Mouse (Mus musculus) G1E (cell line): Measurements from ENCODE around the gene Myo1b. TPM values are rescaled to one million over a fixed set of nuclear protein-coding genes. Genes with fewer than 3 reads are reported as not detected.

ENCODE experiments used
- ATAC-seq: 2 replicates; pipeline ENCODE4 v1.8.0; 2016; ENCODE audit warnings: mild to moderate bottlenecking; ENCODE audit not compliant: insufficient number of reproducible peaks, poor library complexity, low FRiP score, severe bottlenecking; ENCODE audit errors: extremely low read depth
- DNase-seq: peaks from one replicate; pipeline ENCODE4 v3.0.0; 2012; ENCODE audit warnings: low spot score
- H3K27me3 ChIP-seq: 2 replicates; pipeline ENCODE4 v1.6.1; 2012; ENCODE audit warnings: mild to moderate bottlenecking, low read length, inconsistent platforms; ENCODE audit not compliant: insufficient read depth
- H3K36me3 ChIP-seq: replicated peaks from 2 replicates; pipeline ENCODE3; 2012; ENCODE audit warnings: mild to moderate bottlenecking, inconsistent platforms
- H3K4me1 ChIP-seq: 2 replicates; pipeline ENCODE4 v1.6.1; 2012; ENCODE audit warnings: low read depth, low read length, inconsistent platforms, mixed read lengths; ENCODE audit not compliant: insufficient read depth
- H3K4me3 ChIP-seq: 2 replicates; pipeline ENCODE4 v1.5.1; 2012; ENCODE audit warnings: low read depth, mild to moderate bottlenecking, inconsistent platforms, low read length, moderate library complexity, mixed read lengths
- H3K9me3 ChIP-seq: replicated peaks from 2 replicates; pipeline ENCODE4 v1.6.1; 2012; ENCODE audit warnings: inconsistent platforms
- CTCF ChIP-seq: IDR thresholded peaks from 2 replicates; pipeline ENCODE4 v1.5.1; 2012; ENCODE audit warnings: low read depth, low read length, inconsistent platforms, mixed read lengths
- GATA1 ChIP-seq: IDR thresholded peaks from 2 replicates; pipeline ENCODE4 v1.6.1; 2012; ENCODE audit warnings: borderline replicate concordance, low read length, inconsistent platforms, mixed read lengths
- GATA2 ChIP-seq: IDR thresholded peaks from 2 replicates; pipeline ENCODE4 v1.6.1; 2012; ENCODE audit warnings: low read depth, low read length, inconsistent platforms, borderline replicate concordance
- POLR2AphosphoS5 ChIP-seq: IDR thresholded peaks from 2 replicates; pipeline ENCODE4 v1.6.1; 2012; ENCODE audit warnings: low read depth, low read length, inconsistent platforms; ENCODE audit not compliant: insufficient replicate concordance
- TAL1 ChIP-seq: conservative IDR thresholded peaks from 2 replicates; pipeline ENCODE4 v1.6.1; 2012; ENCODE audit warnings: low read depth, low read length, inconsistent platforms, mixed read lengths
- polyA plus RNA-seq: library from polyadenylated mRNA; stranded (reverse); fragments of >175 nt; gene quantifications from 2 replicates; pipeline ENCODE4 v1.2.3, GENCODE M21; 2012
- total RNA-seq, 2 experiments: library from RNA; stranded (forward) in 1 of 2; stranded (reverse) in 1 of 2; fragments of 200-1000 nt in 1 of 2; fragments of >200 nt in 1 of 2; fragmentation: Nextera tagmentation in 1 of 2; gene quantifications; 2 replicates each; pipeline ENCODE4 v1.2.3; 2014 to 2017

Myo1b gene
- total and polyA plus RNA-seq, 3 experiments = 0.98 TPM; not detected in 2

DNA sequence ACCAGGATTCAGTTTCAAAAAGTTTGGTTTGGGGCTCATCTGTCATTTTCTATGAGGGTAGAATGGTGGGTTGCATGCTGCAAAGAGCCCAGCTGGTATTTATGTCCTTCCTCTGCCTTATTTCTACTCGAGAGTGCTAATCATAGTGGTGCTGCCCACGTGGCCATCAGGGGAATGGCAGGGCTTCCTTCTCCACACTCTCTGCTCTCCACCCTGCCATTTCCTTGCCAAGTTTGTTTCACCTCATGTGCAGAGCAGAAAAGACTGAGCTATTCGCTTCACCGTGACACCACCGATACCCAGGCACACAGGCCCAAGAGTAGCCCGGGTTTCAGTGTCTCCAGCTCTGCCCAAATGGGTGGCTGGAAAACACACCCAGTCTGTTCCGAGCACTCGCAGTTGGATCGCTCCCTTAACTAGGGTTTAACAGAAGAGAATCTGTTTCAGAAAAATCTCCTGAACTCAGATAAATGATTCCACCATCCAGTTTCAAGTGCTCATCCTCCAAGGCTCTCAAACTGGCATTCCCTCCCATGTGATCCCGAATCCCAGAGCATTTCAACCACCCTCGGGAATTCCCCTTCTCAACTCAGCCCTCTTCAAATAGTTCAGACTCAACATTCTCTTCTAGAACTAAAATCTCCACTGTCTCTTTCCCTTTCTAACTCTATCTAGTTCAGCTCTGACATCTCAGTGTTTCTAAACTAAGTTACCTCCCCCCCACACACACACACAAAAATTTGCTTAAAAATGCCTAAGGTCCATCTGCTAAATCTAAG lies 77.8 kb downstream of the Myo1b start:
- Histone ChIP-seq H3K9me3 (no peaks in the 10 kb centered on the region), H3K4me3 (no peak overlapping the region), H3K27me3 (no peaks in the 10 kb centered on the region; the same call in 1 of the 2 replicates), H3K36me3 (no peaks in the 10 kb centered on the region), H3K4me1 (no peaks in the 10 kb centered on the region)
- TF ChIP-seq POLR2AphosphoS5 (no peak), GATA1 (no peak), GATA2 (no peak), CTCF (no peak), TAL1 (no peak)
- no peak for ATAC-seq
- DNase-seq = no peak

DNA sequence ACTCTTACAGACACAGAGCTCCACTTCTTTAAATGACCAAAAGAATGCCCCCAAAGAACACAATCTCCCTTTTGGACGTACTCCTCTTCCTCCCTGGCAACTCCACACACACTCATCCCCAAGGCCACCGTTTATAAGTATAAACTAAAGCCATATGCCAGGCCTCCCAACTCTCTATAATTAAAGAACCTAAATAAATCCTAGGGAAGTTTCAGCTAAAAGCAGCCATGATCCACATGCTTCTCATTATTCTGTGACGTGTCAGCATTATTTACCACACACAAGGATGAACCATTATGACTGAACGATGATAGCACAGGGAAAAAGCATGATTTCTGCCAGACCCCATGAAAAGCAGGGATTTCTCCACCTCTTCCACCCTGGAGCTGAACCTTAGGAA lies 78.6 kb downstream of the Myo1b start:
- H3K36me3 ChIP-seq = no peaks in the 10 kb centered on the region
- no peaks in the 10 kb centered on the region; the same call in 1 of the 2 replicates for H3K27me3 ChIP-seq
- ATAC-seq (no peak), DNase-seq (no peak)
- no peak for TF ChIP-seq CTCF
- TF ChIP-seq GATA1 = no peak
- H3K4me1 ChIP-seq = no peaks in the 10 kb centered on the region
- H3K9me3 ChIP-seq = no peaks in the 10 kb centered on the region
- no peak overlapping the region for H3K4me3 ChIP-seq

DNA sequence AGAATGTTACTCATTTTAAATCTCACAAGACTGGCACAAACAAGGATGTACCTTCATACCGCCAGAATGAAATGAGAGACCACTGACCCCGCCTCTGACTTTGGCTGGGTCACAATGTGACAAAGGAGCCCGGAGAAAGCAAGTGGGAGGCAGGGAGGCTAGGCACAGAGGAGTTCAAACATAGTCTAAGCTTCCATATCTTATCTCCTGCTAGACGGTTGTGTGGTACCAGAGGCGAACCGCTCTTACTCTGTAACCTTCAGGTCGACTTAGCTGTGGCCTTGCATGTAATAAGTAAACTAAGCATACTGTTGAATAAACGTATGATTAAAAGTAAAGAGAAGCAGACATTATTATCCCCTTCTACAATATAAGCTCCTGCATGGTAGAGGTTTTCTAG lies 80.1 kb downstream of the Myo1b start:
- Histone ChIP-seq H3K9me3 (no peaks in the 10 kb centered on the region), H3K27me3 (no peaks in the 10 kb centered on the region; the same call in 1 of the 2 replicates), H3K36me3 (no peaks in the 10 kb centered on the region), H3K4me1 (no peaks in the 10 kb centered on the region), H3K4me3 (no peak overlapping the region)
- TF ChIP-seq CTCF = no peak
- no peak for TF ChIP-seq TAL1
- no peak for TF ChIP-seq GATA1
- no peak for TF ChIP-seq POLR2AphosphoS5
- no peak for TF ChIP-seq GATA2
- no peak for ATAC-seq
- no peak for DNase-seq

DNA sequence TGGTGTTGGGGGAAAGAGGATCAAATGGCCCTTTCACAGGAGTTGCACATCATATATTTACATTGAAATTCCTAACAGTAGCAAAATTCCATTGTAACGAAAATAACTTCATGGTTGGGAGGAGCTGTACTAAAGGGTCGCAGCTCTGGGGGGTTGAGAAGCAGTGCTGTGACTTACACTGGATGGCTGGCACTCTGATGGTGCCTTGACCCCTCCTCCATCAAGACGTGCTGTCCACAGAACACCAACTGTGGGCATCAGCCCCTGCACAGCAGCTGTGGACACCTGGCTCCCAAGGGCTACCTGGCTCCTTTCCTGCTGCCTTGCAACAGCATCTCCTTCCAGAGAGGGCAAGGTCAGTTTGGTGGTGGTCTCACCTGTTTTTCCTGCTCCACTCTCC lies 81.8 kb downstream of the Myo1b start:
- H3K36me3 ChIP-seq = no peaks in the 10 kb centered on the region
- no peak for ATAC-seq
- no peak for TF ChIP-seq POLR2AphosphoS5
- TF ChIP-seq GATA2 = no peak
- TF ChIP-seq TAL1 = no peak
- TF ChIP-seq CTCF = no peak
- no peak for TF ChIP-seq GATA1
- no peak for DNase-seq
- H3K4me1 ChIP-seq = no peaks in the 10 kb centered on the region
- H3K4me3 ChIP-seq = no peak overlapping the region
- H3K27me3 ChIP-seq = no peaks in the 10 kb centered on the region; the same call in 1 of the 2 replicates
- no peaks in the 10 kb centered on the region for H3K9me3 ChIP-seq

DNA sequence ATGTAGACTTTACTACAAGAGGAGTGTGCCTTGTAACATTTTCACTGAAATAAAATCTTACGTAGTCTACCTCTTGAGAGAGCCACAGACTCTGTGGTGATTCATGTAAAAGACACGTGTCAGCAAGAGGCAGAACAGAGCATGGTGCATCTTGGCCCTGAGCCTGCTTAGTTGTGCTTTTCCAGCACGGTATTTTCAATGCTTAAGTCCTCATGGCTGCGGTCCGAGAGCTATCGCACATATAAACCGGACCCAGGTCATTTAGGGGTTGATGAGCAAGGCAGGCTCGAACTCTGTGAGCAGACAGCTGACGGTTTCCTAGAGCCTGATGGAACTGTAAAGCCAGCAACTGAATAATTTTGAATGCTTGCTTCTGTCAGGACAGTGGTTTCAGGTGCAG lies 86.5 kb downstream of the Myo1b start:
- ATAC-seq = no peak
- no peaks in the 10 kb centered on the region; the same call in 1 of the 2 replicates for H3K27me3 ChIP-seq
- no peak overlapping the region for H3K4me3 ChIP-seq
- H3K4me1 ChIP-seq = no peaks in the 10 kb centered on the region
- no peaks in the 10 kb centered on the region for H3K36me3 ChIP-seq
- H3K9me3 ChIP-seq = no peaks in the 10 kb centered on the region
- no peak for TF ChIP-seq CTCF
- TF ChIP-seq GATA2 = no peak
- TF ChIP-seq GATA1 = no peak
- TF ChIP-seq TAL1 = no peak
- no peak for TF ChIP-seq POLR2AphosphoS5
- no peak for DNase-seq

DNA sequence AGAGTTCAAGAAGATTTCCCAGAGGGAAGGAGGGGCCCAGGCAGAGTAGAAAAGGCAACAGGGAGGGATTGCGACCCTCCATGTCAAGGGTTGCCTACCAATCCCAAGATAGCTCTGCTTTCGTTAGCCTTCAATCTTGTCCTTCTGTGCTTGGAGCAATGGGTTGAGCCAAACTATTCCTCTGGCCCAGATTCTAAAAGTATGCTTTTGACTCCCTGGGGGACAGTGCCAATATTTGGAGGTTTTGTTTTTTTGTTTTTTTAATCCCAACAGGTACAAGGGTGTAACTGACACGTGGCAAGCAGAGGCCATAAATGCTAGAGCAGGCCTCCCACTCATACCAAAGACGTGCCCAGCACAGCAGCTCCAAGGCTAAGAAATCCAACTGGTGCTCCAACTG lies 93.3 kb downstream of the Myo1b start:
- H3K36me3 ChIP-seq = no peaks in the 10 kb centered on the region
- ATAC-seq = no peak
- TF ChIP-seq POLR2AphosphoS5 = no peak
- TF ChIP-seq TAL1 = no peak
- no peak for TF ChIP-seq GATA2
- no peak for TF ChIP-seq CTCF
- no peak overlapping the region for H3K4me3 ChIP-seq
- no peaks in the 10 kb centered on the region for H3K9me3 ChIP-seq
- no peaks in the 10 kb centered on the region for H3K4me1 ChIP-seq
- DNase-seq = no peak
- H3K27me3 ChIP-seq = no peaks in the 10 kb centered on the region
